Mouse (Mus musculus) stomach, postnatal 0 days (tissue): ENCODE measurements at regions not wholly inside any gene's neighbourhood (a gene's known extent, or its start where the extent isn't known, plus 50 kb on each side); places are given as distances from the start of the nearest gene placed in this dataset.

Experiments
- ATAC-seq: fragments of 200-750 bp; cut with Nextera tagmentation; 2 replicates; pipeline ENCODE4 v1.8.0; 2017; ENCODE audit not compliant: low FRiP score, low TSS enrichment
- DNase-seq: peaks from one replicate; pipeline ENCODE4 v3.0.0-alpha.2; 2016; ENCODE audit warnings: low spot score
- H3K27ac ChIP-seq: fragments of 300-500 bp; sonication (generic); replicated peaks from 2 replicates; pipeline ENCODE4 v1.5.1; 2014; ENCODE audit warnings: mild to moderate bottlenecking, control low read depth
- H3K27me3 ChIP-seq: fragments of 300-500 bp; sonication (generic); 2 replicates; pipeline ENCODE4 v1.6.1; 2014; ENCODE audit warnings: low read length; ENCODE audit not compliant: control insufficient read depth, insufficient read depth
- H3K36me3 ChIP-seq: fragments of 300-500 bp; sonication (generic); 2 replicates; pipeline ENCODE4 v1.6.1; 2014; ENCODE audit warnings: low read length, mixed read lengths; ENCODE audit not compliant: control insufficient read depth, insufficient read depth
- H3K4me1 ChIP-seq: fragments of 300-500 bp; sonication (generic); replicated peaks from 2 replicates; pipeline ENCODE4 v1.6.1; 2014; ENCODE audit warnings: antibody characterized with exemption; ENCODE audit not compliant: control insufficient read depth, insufficient read depth
- H3K4me2 ChIP-seq: fragments of 300-500 bp; sonication (generic); replicated peaks from 2 replicates; pipeline ENCODE4 v1.6.1; 2014; ENCODE audit warnings: low read depth, mild to moderate bottlenecking, control low read depth, moderate library complexity
- H3K4me3 ChIP-seq: fragments of 300-500 bp; sonication (generic); 2 replicates; pipeline ENCODE4 v1.5.1; 2014; ENCODE audit warnings: low read depth, low read length, control low read depth
- H3K9ac ChIP-seq: fragments of 300-500 bp; sonication (generic); 2 replicates; pipeline ENCODE4 v1.6.1; 2014; ENCODE audit warnings: mild to moderate bottlenecking, low read length, control low read depth, mixed read lengths
- H3K9me3 ChIP-seq: fragments of 300-500 bp; sonication (generic); 2 replicates; pipeline ENCODE4 v1.6.1; 2016; ENCODE audit warnings: low read length; ENCODE audit not compliant: control insufficient read depth
- CTCF ChIP-seq: IDR thresholded peaks from 2 replicates; pipeline ENCODE4 v1.5.1; 2016; ENCODE audit warnings: antibody characterized with exemption, low read depth, mild to moderate bottlenecking, moderate library complexity
- EP300 ChIP-seq: optimal IDR thresholded peaks from 2 replicates; pipeline ENCODE3; 2016; ENCODE audit warnings: antibody characterized with exemption
- WGBS: fragments of 180-500 bp; shearing (Covaris S2); extraction: QIAGEN DNeasy Blood & Tissue Kit; methylation state at CpG from one replicate; pipeline ENCODE4 v1.1.7; 2014; 5-methylcytosine and 5-hydroxymethylcytosine counted together

GRCm38 (mm10) chr13:115606441-115606840 lies 504.7 kb upstream of the Itga1 start:
- TF ChIP-seq EP300, result no peak
- no peak for TF ChIP-seq CTCF
- WGBS, result 70% methylated on average over 8 of the region's 8 CpGs
- no peak for ATAC-seq
- Histone ChIP-seq H3K27ac (no peak overlapping the region), H3K4me2 (no peak overlapping the region), H3K9ac (no peak overlapping the region), H3K9me3 (no peaks in the 10 kb centered on the region), H3K4me1 (no peaks in the 10 kb centered on the region), H3K36me3 (no peaks in the 10 kb centered on the region), H3K27me3 (no peaks in the 10 kb centered on the region), H3K4me3 (no peak overlapping the region)
- no peak for DNase-seq

- Histone ChIP-seq H3K4me3 (no peak overlapping the region), H3K4me1 (no peaks in the 10 kb centered on the region), H3K9me3 (no peaks in the 10 kb centered on the region), H3K27ac (no peak overlapping the region), H3K36me3 (no peaks in the 10 kb centered on the region), H3K9ac (no peak overlapping the region), H3K4me2 (no peak overlapping the region), H3K27me3 (no peaks in the 10 kb centered on the region)
- 55% methylated on average over 5 of the region's 5 CpGs for WGBS
- no peak for DNase-seq
- no peak for ATAC-seq
- no peak for TF ChIP-seq CTCF
- no peak for TF ChIP-seq EP300
Measured at GRCm38 (mm10) chr13:115595126-115595671, 493.4 kb upstream of the Itga1 start.

DNA sequence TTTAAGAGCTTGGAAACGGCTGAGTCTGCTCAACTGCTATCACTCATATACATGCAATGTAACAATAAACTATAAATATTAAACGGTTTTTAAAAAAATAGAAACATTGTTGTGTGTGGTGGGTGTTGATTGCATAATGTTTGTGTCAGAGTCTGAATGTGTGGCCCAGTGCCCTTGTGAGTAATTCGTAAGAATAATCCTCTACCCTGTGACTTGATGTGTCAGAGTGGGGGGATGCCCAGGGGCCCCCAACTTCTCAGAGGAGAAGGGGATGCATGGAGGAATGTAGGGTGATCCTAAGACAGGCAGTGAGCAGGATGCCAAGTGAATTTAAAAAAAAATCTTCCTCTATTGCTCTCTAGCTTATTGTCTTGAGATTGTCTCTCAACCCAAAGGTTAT lies 474.2 kb upstream of the Itga1 start:
- Histone ChIP-seq H3K4me2 (no peak overlapping the region), H3K9ac (no peak overlapping the region), H3K27me3 (no peaks in the 10 kb centered on the region), H3K4me1 (no peaks in the 10 kb centered on the region), H3K27ac (no peak overlapping the region), H3K4me3 (no peak overlapping the region), H3K36me3 (no peaks in the 10 kb centered on the region), H3K9me3 (no peaks in the 10 kb centered on the region)
- no peak for ATAC-seq
- DNase-seq, result no peak
- TF ChIP-seq CTCF (no peak), EP300 (no peak)
- WGBS, result 69% methylated on average over 3 of the region's 3 CpGs

- WGBS, result 77% methylated on average over 6 of the region's 6 CpGs
- no peak overlapping the region for H3K4me3 ChIP-seq
- TF ChIP-seq CTCF, result no peak
- no peak for TF ChIP-seq EP300
- no peak overlapping the region for H3K9ac ChIP-seq
- no peaks in the 10 kb centered on the region for H3K27me3 ChIP-seq
- DNase-seq (no peak), ATAC-seq (no peak)
- no peak overlapping the region for H3K27ac ChIP-seq
- H3K4me2 ChIP-seq, result no peak overlapping the region
- H3K4me1 ChIP-seq, result no peaks in the 10 kb centered on the region
- H3K9me3 ChIP-seq, result no peaks in the 10 kb centered on the region
- no peaks in the 10 kb centered on the region for H3K36me3 ChIP-seq
Measured at GRCm38 (mm10) chr13:115575052-115575891, 473.5 kb upstream of the Itga1 start.

DNA sequence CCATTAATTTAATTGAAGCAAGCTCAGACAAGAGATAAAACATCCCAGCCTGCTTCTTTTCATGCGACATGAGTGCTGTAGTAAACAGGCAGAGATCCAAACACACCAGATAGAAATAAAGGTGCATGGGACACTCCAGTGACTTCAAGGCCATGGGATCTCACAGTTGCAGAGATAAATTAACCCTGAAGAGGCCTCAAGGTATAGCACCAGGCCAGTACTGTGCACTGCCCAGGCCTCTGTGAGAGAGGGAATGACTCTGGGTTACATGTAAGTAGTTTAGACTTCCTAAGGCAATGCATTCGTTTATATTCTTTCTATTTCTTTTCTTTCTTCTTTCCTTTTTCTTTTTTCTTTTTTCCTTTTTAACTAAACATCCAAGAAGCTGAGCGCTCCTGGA lies 439.4 kb upstream of the Itga1 start:
- Histone ChIP-seq H3K36me3 (no peaks in the 10 kb centered on the region), H3K9ac (no peak overlapping the region), H3K4me3 (no peak overlapping the region), H3K9me3 (no peaks in the 10 kb centered on the region), H3K27ac (no peak overlapping the region), H3K4me2 (no peak overlapping the region), H3K4me1 (no peaks in the 10 kb centered on the region), H3K27me3 (no peaks in the 10 kb centered on the region)
- no peak for TF ChIP-seq EP300
- no peak for TF ChIP-seq CTCF
- 85% methylated on average over 3 of the region's 3 CpGs for WGBS
- no peak for ATAC-seq
- DNase-seq, result no peak

GRCm38 (mm10) chr13:115535900-115536299 lies 434.1 kb upstream of the Itga1 start:
- no peak overlapping the region for H3K27ac ChIP-seq
- no peak overlapping the region for H3K9ac ChIP-seq
- 59% methylated on average over 3 of the region's 3 CpGs for WGBS
- no peak overlapping the region for H3K4me2 ChIP-seq
- H3K36me3 ChIP-seq, result no peaks in the 10 kb centered on the region
- no peak overlapping the region for H3K4me3 ChIP-seq
- no peaks in the 10 kb centered on the region for H3K27me3 ChIP-seq
- TF ChIP-seq EP300, result no peak
- TF ChIP-seq CTCF, result no peak
- DNase-seq (no peak), ATAC-seq (no peak)
- H3K4me1 ChIP-seq, result no peaks in the 10 kb centered on the region
- no peaks in the 10 kb centered on the region for H3K9me3 ChIP-seq
